Mouse (Mus musculus): ENCODE data around the gene Rgs13.

GRCm38 (mm10) chr1:144152184-144152525 lies 25.0 kb downstream of the Rgs13 start:
- TF ChIP-seq CTCF (conservative IDR thresholded peaks at IDR 0.05; ENCODE audit: insufficient read depth, insufficient read length, low read depth, low read length) (no peak), POLR2A (IDR thresholded peaks at IDR 0.05; ENCODE audit: low read depth, low read length) (no peak)
